Mouse (Mus musculus) layer of hippocampus, adult 18-20 months (tissue): ENCODE measurements at regions not wholly inside any gene's neighbourhood (a gene's known extent, or its start where the extent isn't known, plus 50 kb on each side); places are given as distances from the start of the nearest gene placed in this dataset.

Experiments used
- DNase-seq, 2 experiments: peaks; one replicate each; pipeline ENCODE4 v3.0.0; 2022; ENCODE audit warnings: low spot score in 2 of 2

DNA sequence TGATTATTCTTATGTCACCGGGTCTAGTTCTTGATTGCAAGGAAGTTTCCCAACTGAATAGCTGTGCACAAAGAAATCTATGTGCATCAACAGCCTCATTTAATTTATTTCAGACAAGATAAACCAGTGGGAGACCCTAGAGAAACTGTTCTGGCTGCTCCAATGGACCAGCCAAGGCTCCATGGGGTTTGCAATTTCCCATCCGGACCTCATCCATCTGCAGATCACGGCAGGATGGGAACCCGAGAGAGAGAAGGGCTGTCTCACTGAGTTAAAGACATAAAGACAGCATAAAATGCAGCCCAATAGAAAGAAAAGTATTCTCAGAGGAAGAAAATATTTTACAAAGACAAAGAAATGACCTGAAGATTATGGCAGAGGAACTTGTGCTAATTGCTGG, 458.5 kb upstream of the Cdh10 start:
- no peak for DNase-seq

DNA sequence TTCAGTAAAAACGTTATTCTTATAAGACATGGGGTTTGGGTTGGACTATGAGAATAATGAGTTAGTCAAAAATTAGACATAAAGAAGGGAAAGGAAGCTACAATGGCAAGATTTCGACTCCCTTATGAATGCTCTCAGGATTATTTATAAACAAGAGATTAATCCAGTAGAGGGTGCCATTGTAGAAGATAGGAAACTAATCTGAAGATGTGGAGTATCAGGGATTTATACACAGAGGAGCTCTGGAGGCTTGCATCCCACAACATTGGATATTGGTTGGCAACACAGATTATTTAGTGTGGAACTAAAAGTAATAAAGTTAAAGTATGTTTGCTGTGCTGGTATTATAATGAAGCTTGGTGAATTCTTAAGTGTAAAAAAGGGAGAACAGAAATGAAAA, 419.0 kb upstream of the Cdh10 start:
- DNase-seq: peak in 1 of 2 experiments; percentile 43

DNA sequence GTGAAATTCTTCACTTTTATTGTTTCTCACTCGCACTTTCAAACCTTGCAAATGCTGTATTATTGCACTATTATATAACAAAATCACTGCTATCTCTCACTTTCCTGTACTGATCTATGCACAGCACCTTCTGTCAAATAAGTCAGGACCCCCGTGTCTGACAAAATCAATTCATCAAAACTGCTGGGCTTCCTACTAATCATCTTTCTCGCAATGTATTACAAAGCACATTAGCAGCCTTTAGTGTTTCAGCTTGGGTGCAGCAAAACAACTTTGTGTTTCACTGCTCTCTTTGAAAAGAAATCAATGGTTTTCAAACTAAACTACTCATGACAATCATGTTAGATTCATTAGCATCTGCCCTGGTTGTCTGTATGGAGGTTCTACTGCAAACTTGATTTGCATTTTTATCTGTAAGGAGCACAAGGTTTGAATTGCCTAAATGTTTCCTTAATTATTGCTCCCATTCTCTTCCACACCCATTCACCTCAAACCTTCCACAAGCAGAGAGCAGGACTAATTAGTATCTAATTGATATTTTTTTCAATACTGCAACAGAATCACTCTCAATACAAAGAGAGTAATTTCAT, 418.4 kb upstream of the Cdh10 start:
- DNase-seq: no peak

DNA sequence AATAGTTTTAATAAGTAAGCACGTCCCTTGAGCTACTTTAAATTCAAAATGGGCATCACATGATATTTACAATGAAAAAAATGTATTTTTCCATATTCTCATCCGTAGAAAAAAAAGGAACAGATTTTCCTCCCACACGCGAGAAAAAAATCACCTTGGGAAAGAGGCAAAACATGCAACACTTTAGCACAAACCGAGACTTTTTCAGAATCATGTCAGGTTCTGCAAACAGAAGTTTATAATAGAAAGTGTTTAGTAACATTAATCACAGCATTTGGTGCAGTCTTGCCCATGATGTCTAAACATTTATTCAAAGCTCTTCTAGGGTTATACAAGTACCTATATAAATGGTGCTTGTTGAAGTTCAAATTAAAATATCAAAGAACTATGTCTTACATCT, 386.0 kb upstream of the Cdh10 start:
- DNase-seq: no peak

DNA sequence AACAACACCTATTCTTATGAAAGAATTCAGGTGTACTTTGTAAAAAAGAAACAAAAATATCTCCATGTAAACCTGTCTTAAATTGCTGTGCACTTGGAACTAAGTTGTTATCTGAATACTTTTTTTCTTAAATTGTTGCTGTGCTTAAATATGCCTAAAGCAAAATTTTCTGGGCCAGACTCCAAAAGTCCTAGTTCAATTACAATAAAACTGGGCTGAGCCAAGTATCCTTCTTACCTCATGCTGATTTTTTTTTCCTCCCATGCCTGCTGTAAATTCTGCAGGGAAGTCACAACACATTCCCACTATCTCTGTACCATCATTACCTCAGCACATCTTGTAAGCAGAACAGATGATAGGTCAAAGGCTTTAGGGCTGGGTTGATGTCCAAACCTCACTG, 364.9 kb upstream of the Cdh10 start:
- DNase-seq: no peak

DNA sequence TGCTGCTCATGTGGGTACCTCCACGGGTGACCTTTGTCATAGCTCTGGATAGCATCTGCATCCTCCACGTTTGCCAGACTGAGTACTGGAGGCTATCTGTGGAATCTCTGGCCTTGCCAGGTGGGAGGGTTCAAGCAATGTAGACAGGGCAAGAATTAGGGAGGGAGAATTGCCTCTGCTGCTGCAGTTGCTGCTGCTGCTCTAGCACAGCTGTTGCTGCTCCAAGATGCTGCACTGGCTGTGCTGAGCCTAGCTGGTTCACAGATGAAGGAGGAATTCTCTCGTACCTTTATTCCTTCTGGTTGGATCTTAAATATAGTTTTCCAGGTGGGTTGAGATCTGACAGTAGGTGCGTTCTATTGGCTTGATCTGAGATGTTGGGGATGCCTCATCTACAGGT, 336.4 kb upstream of the Cdh10 start:
- DNase-seq: no peak

DNA sequence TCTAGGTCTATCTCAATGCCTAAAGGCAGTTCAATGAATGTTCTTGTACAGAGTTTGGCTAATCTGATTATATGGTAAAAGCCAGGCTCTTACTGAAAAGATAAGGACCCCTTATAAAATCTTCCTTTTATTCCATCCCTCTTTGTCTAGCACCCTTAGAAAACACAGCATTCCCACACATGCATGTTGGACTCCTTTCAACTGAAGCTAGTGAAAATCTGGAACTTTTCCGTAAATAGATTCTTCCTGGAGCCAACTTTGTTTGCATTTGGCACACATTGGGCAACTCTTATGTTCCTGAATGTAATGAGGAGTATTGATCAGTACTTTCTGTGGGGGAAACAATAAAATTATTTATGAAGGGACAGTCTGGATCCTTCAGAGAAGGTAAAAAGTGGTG, 307.1 kb upstream of the Cdh10 start:
- DNase-seq: peak in 1 of 2 experiments; percentile 28

DNA sequence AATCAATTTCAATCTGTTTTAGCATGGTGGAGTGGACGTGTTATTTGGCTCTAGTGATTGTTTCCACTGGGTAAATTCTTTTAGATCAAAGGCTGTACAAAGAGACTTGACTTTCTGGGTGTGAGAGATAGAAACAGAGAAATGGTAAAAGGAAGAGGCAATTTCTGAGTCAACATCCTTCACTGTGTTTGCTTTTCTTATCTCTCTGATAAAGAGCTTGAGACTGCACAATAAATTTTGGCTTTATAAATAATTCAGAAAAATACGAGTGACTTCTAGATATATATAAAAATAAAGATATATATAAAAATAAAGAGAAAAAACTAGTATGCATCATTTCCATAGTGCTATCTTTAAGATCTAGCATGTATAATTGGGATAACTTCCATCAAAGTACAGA, 301.0 kb upstream of the Cdh10 start:
- DNase-seq: no peak

DNA sequence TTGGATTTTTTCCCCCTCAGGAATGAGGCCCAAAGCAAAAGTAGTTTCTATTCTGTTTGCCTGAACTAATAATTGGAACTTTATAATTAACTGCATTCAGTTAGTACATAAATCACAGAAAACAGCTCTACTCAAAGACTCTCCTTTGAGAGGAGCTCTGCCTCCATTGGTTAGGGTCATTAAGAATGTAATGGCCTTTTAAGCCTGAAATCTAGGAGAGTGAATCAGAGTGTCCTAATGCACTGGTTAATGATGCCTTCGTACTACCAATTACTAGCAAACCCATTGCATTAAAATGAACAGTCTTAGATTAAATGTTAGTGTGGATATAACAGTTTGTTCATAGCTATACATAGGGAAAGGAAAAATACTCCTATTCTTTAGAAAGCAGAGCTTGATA, 262.3 kb upstream of the Cdh10 start:
- no peak for DNase-seq
